Mouse (Mus musculus): ENCODE data around the gene Fkbp2. TPM values are rescaled to one million over a fixed set of nuclear protein-coding genes. Genes with fewer than 3 reads are reported as not detected.

The Fkbp2 gene
- polyA plus RNA-seq, 1 experiment from 2014 or later = 192 TPM

GRCm38 (mm10) chr19:6968491-6969271 is 11.6 kb downstream of the Fkbp2 start:
- Histone ChIP-seq H3K9ac (ENCODE audit: low read depth, low read length) (peak overlapping the region; percentile 7; the same call in 1 of the 2 replicates), H3K4me2 (ENCODE audit: low read length) (peak overlapping the region; percentile 54), H3K27me3 (replicated peaks; ENCODE audit: control insufficient read depth, insufficient read depth, low read length) (peaks cover 10% of the 10 kb centered on the region), H3K36me3 (ENCODE audit: control insufficient read depth, insufficient read depth, low read length) (no peaks in the 10 kb centered on the region), H3K27ac (ENCODE audit: low read depth, low read length) (no peak overlapping the region), H3K4me1 (ENCODE audit: control insufficient read depth, insufficient read depth, low read depth, low read length) (peaks cover 11% of the 10 kb centered on the region), H3K9me3 (ENCODE audit: control insufficient read depth, low read length) (no peaks in the 10 kb centered on the region), H3K4me3 (ENCODE audit: low read length) (peak overlapping the region; percentile 49)
- ATAC-seq = no peak
- 15% methylated on average over 15 of the region's 15 CpGs for WGBS

- Histone ChIP-seq H3K4me2 (ENCODE audit: low read length) (no peak overlapping the region), H3K4me3 (ENCODE audit: low read length) (no peak overlapping the region), H3K9me3 (ENCODE audit: control insufficient read depth, low read length) (no peaks in the 10 kb centered on the region), H3K9ac (ENCODE audit: low read depth, low read length) (no peak overlapping the region), H3K4me1 (ENCODE audit: control insufficient read depth, insufficient read depth, low read depth, low read length) (peaks cover 11% of the 10 kb centered on the region), H3K27me3 (replicated peaks; ENCODE audit: control insufficient read depth, insufficient read depth, low read length) (no peaks in the 10 kb centered on the region), H3K36me3 (ENCODE audit: control insufficient read depth, insufficient read depth, low read length) (peaks cover 6% of the 10 kb centered on the region; the same call in 1 of the 2 replicates), H3K27ac (ENCODE audit: low read depth, low read length) (no peak overlapping the region)
- 85% methylated on average over 10 of the region's 10 CpGs for WGBS
- no peak for ATAC-seq
These were observed 23.8 kb downstream of the Fkbp2 start for GRCm38 (mm10) chr19:6956461-6956860.

GRCm38 (mm10) chr19:6955424-6955823 is 24.9 kb downstream of the Fkbp2 start:
- Histone ChIP-seq H3K4me1 (ENCODE audit: control insufficient read depth, insufficient read depth, low read depth, low read length) (peaks cover 11% of the 10 kb centered on the region), H3K9me3 (ENCODE audit: control insufficient read depth, low read length) (no peaks in the 10 kb centered on the region), H3K27ac (ENCODE audit: low read depth, low read length) (no peak overlapping the region), H3K9ac (ENCODE audit: low read depth, low read length) (no peak overlapping the region), H3K27me3 (replicated peaks; ENCODE audit: control insufficient read depth, insufficient read depth, low read length) (no peaks in the 10 kb centered on the region), H3K4me2 (ENCODE audit: low read length) (no peak overlapping the region), H3K4me3 (ENCODE audit: low read length) (no peak overlapping the region), H3K36me3 (ENCODE audit: control insufficient read depth, insufficient read depth, low read length) (peaks cover 6% of the 10 kb centered on the region; the same call in 1 of the 2 replicates)
- no peak for ATAC-seq
- 96% methylated on average over 7 of the region's 7 CpGs for WGBS

- peaks cover 6% of the 10 kb centered on the region; the same call in 1 of the 2 replicates for H3K36me3 ChIP-seq (ENCODE audit: control insufficient read depth, insufficient read depth, low read length)
- no peak overlapping the region for H3K4me3 ChIP-seq (ENCODE audit: low read length)
- H3K27me3 ChIP-seq (replicated peaks; ENCODE audit: control insufficient read depth, insufficient read depth, low read length) = no peaks in the 10 kb centered on the region
- no peak overlapping the region for H3K27ac ChIP-seq (ENCODE audit: low read depth, low read length)
- H3K9me3 ChIP-seq (ENCODE audit: control insufficient read depth, low read length) = no peaks in the 10 kb centered on the region
- H3K4me2 ChIP-seq (ENCODE audit: low read length) = no peak overlapping the region
- peaks cover 19% of the 10 kb centered on the region for H3K4me1 ChIP-seq (ENCODE audit: control insufficient read depth, insufficient read depth, low read depth, low read length)
- ATAC-seq = no peak
- 56% methylated on average over 9 of the region's 9 CpGs for WGBS
- H3K9ac ChIP-seq (ENCODE audit: low read depth, low read length) = no peak overlapping the region
These were observed 26.3 kb downstream of the Fkbp2 start for GRCm38 (mm10) chr19:6954046-6954445.

- Histone ChIP-seq H3K4me1 (ENCODE audit: control insufficient read depth, insufficient read depth, low read depth, low read length) (peaks cover 19% of the 10 kb centered on the region), H3K4me2 (ENCODE audit: low read length) (peak overlapping the region; percentile 98), H3K9me3 (ENCODE audit: control insufficient read depth, low read length) (no peaks in the 10 kb centered on the region), H3K27ac (ENCODE audit: low read depth, low read length) (peak overlapping the region; percentile 96), H3K36me3 (ENCODE audit: control insufficient read depth, insufficient read depth, low read length) (peaks cover 6% of the 10 kb centered on the region; the same call in 1 of the 2 replicates), H3K27me3 (replicated peaks; ENCODE audit: control insufficient read depth, insufficient read depth, low read length) (no peaks in the 10 kb centered on the region), H3K4me3 (ENCODE audit: low read length) (peak overlapping the region; percentile 61; the same call in 1 of the 2 replicates), H3K9ac (ENCODE audit: low read depth, low read length) (peak overlapping the region; percentile 77)
- ATAC-seq = no peak
- 36% methylated on average over 3 of the region's 3 CpGs for WGBS
These were observed 27.6 kb downstream of the Fkbp2 start for GRCm38 (mm10) chr19:6952712-6953037.

- H3K4me3 ChIP-seq (ENCODE audit: low read length) = peak overlapping the region; percentile 61
- no peaks in the 10 kb centered on the region for H3K27me3 ChIP-seq (replicated peaks; ENCODE audit: control insufficient read depth, insufficient read depth, low read length)
- ATAC-seq = peak; percentile 27
- no peaks in the 10 kb centered on the region for H3K9me3 ChIP-seq (ENCODE audit: control insufficient read depth, low read length)
- peaks cover 6% of the 10 kb centered on the region for H3K36me3 ChIP-seq (ENCODE audit: control insufficient read depth, insufficient read depth, low read length)
- H3K4me2 ChIP-seq (ENCODE audit: low read length) = peak overlapping the region; percentile 98
- peak overlapping the region; percentile 77 for H3K9ac ChIP-seq (ENCODE audit: low read depth, low read length)
- peaks cover 19% of the 10 kb centered on the region for H3K4me1 ChIP-seq (ENCODE audit: control insufficient read depth, insufficient read depth, low read depth, low read length)
- WGBS = 3% methylated on average over 31 of the region's 31 CpGs
- peak overlapping the region; percentile 96 for H3K27ac ChIP-seq (ENCODE audit: low read depth, low read length)
These were observed 28.1 kb downstream of the Fkbp2 start for GRCm38 (mm10) chr19:6951994-6952711.

GRCm38 (mm10) chr19:6951381-6951968 is 28.8 kb downstream of the Fkbp2 start:
- peak overlapping the region; percentile 98 for H3K4me2 ChIP-seq (ENCODE audit: low read length)
- peaks cover 19% of the 10 kb centered on the region for H3K4me1 ChIP-seq (ENCODE audit: control insufficient read depth, insufficient read depth, low read depth, low read length)
- H3K27me3 ChIP-seq (replicated peaks; ENCODE audit: control insufficient read depth, insufficient read depth, low read length) = no peaks in the 10 kb centered on the region
- under 1% methylated on average over 35 of the region's 35 CpGs for WGBS
- ATAC-seq = peak; percentile 88
- no peaks in the 10 kb centered on the region for H3K9me3 ChIP-seq (ENCODE audit: control insufficient read depth, low read length)
- H3K36me3 ChIP-seq (ENCODE audit: control insufficient read depth, insufficient read depth, low read length) = peaks cover 6% of the 10 kb centered on the region
- peak overlapping the region; percentile 81 for H3K9ac ChIP-seq (ENCODE audit: low read depth, low read length)
- H3K27ac ChIP-seq (ENCODE audit: low read depth, low read length) = peak overlapping the region; percentile 96
- H3K4me3 ChIP-seq (ENCODE audit: low read length) = peak overlapping the region; percentile 61

- WGBS = 0% methylated on average over 28 of the region's 28 CpGs
- H3K4me2 ChIP-seq (ENCODE audit: low read length) = peak overlapping the region; percentile 98
- peaks cover 4% of the 10 kb centered on the region; the same call in 1 of the 2 replicates for H3K36me3 ChIP-seq (ENCODE audit: control insufficient read depth, insufficient read depth, low read length)
- H3K9ac ChIP-seq (ENCODE audit: low read depth, low read length) = peak overlapping the region; percentile 81
- ATAC-seq = peak; percentile 40
- H3K27me3 ChIP-seq (replicated peaks; ENCODE audit: control insufficient read depth, insufficient read depth, low read length) = no peaks in the 10 kb centered on the region
- peak overlapping the region; percentile 61 for H3K4me3 ChIP-seq (ENCODE audit: low read length)
- H3K27ac ChIP-seq (ENCODE audit: low read depth, low read length) = peak overlapping the region; percentile 96
- peaks cover 19% of the 10 kb centered on the region for H3K4me1 ChIP-seq (ENCODE audit: control insufficient read depth, insufficient read depth, low read depth, low read length)
- H3K9me3 ChIP-seq (ENCODE audit: control insufficient read depth, low read length) = no peaks in the 10 kb centered on the region
These were observed 29.6 kb downstream of the Fkbp2 start for GRCm38 (mm10) chr19:6950613-6951153.
